Mouse (Mus musculus): ENCODE measurements around the gene Dlx5. TPM values are rescaled to one million over a fixed set of nuclear protein-coding genes. Genes with fewer than 3 reads are reported as not detected.

Dlx5 gene
- not detected for polyA plus RNA-seq (2014; fragmentation: Illumina TruSeq; extraction: RNeasy Lipid Tissue Mini Kit (QIAGEN cat#74804); ENCODE audit: low read depth, low replicate concordance)

DNA sequence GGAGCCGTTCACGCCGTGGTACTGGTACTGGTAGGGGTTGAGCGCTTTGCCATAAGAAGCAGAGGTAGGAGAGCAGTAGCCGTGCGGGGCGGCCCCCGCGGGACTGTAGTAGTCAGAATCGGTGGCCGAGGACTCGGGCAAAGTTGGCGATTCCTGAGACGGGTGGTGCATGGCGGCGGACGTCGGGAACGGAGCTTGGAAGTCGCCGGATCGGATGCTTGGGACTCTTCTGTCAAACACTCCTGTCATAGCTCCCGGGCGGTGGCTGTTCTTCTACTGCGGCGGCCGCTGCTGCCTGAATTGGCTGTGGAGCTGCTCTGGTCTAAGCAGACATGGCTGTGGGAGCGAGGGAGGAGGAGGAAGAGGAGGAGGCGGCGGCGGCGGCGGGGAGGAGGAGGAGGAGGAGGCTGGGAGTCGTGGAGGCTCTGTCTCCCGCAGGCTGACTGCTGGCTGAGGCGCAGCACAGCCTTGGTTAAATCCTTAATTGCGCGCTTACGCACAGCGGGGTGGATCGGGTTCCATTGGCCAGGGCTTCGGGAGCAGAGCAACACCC is at the start of gene Dlx5:
TSS of gene Dlx5 (minus strand) at position 448 of the 553 bp plus-strand sequence.

GRCm38 (mm10) chr6:6863160-6863870 is 18.6 kb downstream of the Dlx5 start, which contains the start of gene Dlx6:
Dlx6 (plus strand) TSS chr6:6863334.

Other genes with a start within 250 kb of the Dlx5 start
- not detected for gene Dlx6, start 18.8 kb downstream of the Dlx5 start, polyA plus RNA-seq (2014; fragmentation: Illumina TruSeq; extraction: RNeasy Lipid Tissue Mini Kit (QIAGEN cat#74804); ENCODE audit: low read depth, low replicate concordance)
- gene Sdhaf3, start 73.9 kb upstream of the Dlx5 start, polyA plus RNA-seq (2014; fragmentation: Illumina TruSeq; extraction: RNeasy Lipid Tissue Mini Kit (QIAGEN cat#74804); ENCODE audit: low read depth, low replicate concordance) = 5.7 TPM

Measured in heart, adult 10 weeks (tissue).